Mouse (Mus musculus): ENCODE measurements at regions not wholly inside any gene's neighbourhood (a gene's known extent, or its start where the extent isn't known, plus 50 kb on each side); places are given as distances from the start of the nearest gene placed in this dataset.

GRCm38 (mm10) chr8:87025946-87026345, 140.9 kb upstream of the N4bp1 start:
- Histone ChIP-seq H3K9me3 (no peaks in the 10 kb centered on the region), H3K4me1 (replicated peaks) (0 out of 2 replicates have a peak, but pooled peaks cover 3% of the 10 kb centered on the region), H3K36me3 (no peaks in the 10 kb centered on the region), H3K27me3 (ENCODE audit: insufficient read depth, poor library complexity, severe bottlenecking) (no peaks in the 10 kb centered on the region), H3K27ac (no peak overlapping the region), H3K4me3 (no peak overlapping the region)
- WGBS: 63% methylated on average over 1 of the region's 1 CpGs
- no peak for DNase-seq (ENCODE audit: low spot score)

- no peak overlapping the region for H3K27ac ChIP-seq
- 0 out of 2 replicates have a peak, but pooled peaks cover 3% of the 10 kb centered on the region for H3K4me1 ChIP-seq (replicated peaks)
- H3K36me3 ChIP-seq: no peaks in the 10 kb centered on the region
- WGBS: 89% methylated on average over 3 of the region's 3 CpGs
- no peaks in the 10 kb centered on the region for H3K9me3 ChIP-seq
- DNase-seq (ENCODE audit: low spot score): no peak
- H3K4me3 ChIP-seq: no peak overlapping the region
- no peaks in the 10 kb centered on the region for H3K27me3 ChIP-seq (ENCODE audit: insufficient read depth, poor library complexity, severe bottlenecking)
These were observed 134.7 kb upstream of the N4bp1 start for GRCm38 (mm10) chr8:87019795-87020194.

GRCm38 (mm10) chr8:86975546-86975945, 90.5 kb upstream of the N4bp1 start:
- no peak overlapping the region for H3K27ac ChIP-seq
- no peaks in the 10 kb centered on the region for H3K9me3 ChIP-seq
- no peaks in the 10 kb centered on the region for H3K4me1 ChIP-seq (replicated peaks)
- no peak overlapping the region for H3K4me3 ChIP-seq
- DNase-seq (ENCODE audit: low spot score): no peak
- no peaks in the 10 kb centered on the region for H3K36me3 ChIP-seq
- no peaks in the 10 kb centered on the region for H3K27me3 ChIP-seq (ENCODE audit: insufficient read depth, poor library complexity, severe bottlenecking)
- 94% methylated on average over 1 of the region's 1 CpGs for WGBS

GRCm38 (mm10) chr8:86971736-86972135, 86.7 kb upstream of the N4bp1 start:
- no peaks in the 10 kb centered on the region for H3K27me3 ChIP-seq (ENCODE audit: insufficient read depth, poor library complexity, severe bottlenecking)
- H3K4me3 ChIP-seq: no peak overlapping the region
- H3K36me3 ChIP-seq: no peaks in the 10 kb centered on the region
- H3K9me3 ChIP-seq: peaks cover 6% of the 10 kb centered on the region; the same call in 1 of the 2 replicates
- no peak overlapping the region for H3K27ac ChIP-seq
- peaks cover 7% of the 10 kb centered on the region for H3K4me1 ChIP-seq (replicated peaks)
- DNase-seq (ENCODE audit: low spot score): no peak
- 91% methylated on average over 3 of the region's 3 CpGs for WGBS

- H3K27me3 ChIP-seq (ENCODE audit: insufficient read depth, poor library complexity, severe bottlenecking): no peaks in the 10 kb centered on the region
- H3K4me1 ChIP-seq (replicated peaks): peaks cover 7% of the 10 kb centered on the region
- DNase-seq (ENCODE audit: low spot score): no peak
- H3K36me3 ChIP-seq: no peaks in the 10 kb centered on the region
- 97% methylated on average over 2 of the region's 2 CpGs for WGBS
- H3K4me3 ChIP-seq: no peak overlapping the region
- H3K9me3 ChIP-seq: peaks cover 6% of the 10 kb centered on the region; the same call in 1 of the 2 replicates
- H3K27ac ChIP-seq: no peak overlapping the region
These were observed 84.0 kb upstream of the N4bp1 start for GRCm38 (mm10) chr8:86969051-86969450.

- 33% methylated on average over 3 of the region's 3 CpGs for WGBS
- H3K9me3 ChIP-seq: peaks cover 6% of the 10 kb centered on the region; the same call in 1 of the 2 replicates
- H3K4me1 ChIP-seq (replicated peaks): peaks cover 7% of the 10 kb centered on the region
- no peak overlapping the region; the same call in 1 of the 2 replicates for H3K27ac ChIP-seq
- no peaks in the 10 kb centered on the region for H3K27me3 ChIP-seq (ENCODE audit: insufficient read depth, poor library complexity, severe bottlenecking)
- H3K4me3 ChIP-seq: no peak overlapping the region
- H3K36me3 ChIP-seq: no peaks in the 10 kb centered on the region
- peak; percentile 40 for DNase-seq (ENCODE audit: low spot score)
These were observed 82.8 kb upstream of the N4bp1 start for GRCm38 (mm10) chr8:86967891-86968311.

GRCm38 (mm10) chr8:86961218-86962195, 76.4 kb upstream of the N4bp1 start:
- DNase-seq (ENCODE audit: low spot score): no peak
- Histone ChIP-seq H3K27ac (no peak overlapping the region), H3K36me3 (no peaks in the 10 kb centered on the region), H3K4me1 (replicated peaks) (peaks cover 13% of the 10 kb centered on the region; the same call in 1 of the 2 replicates), H3K4me3 (no peak overlapping the region), H3K27me3 (ENCODE audit: insufficient read depth, poor library complexity, severe bottlenecking) (no peaks in the 10 kb centered on the region), H3K9me3 (no peaks in the 10 kb centered on the region)
- 77% methylated on average over 20 of the region's 20 CpGs for WGBS
